In genomic region chr13:15759633-15760441, GRCm38 (mm10) we compare ENCODE assay signal across 8 mouse cellular contexts.
A peak's percentile ranks its signal among the peaks of the same experiment; 100 is the strongest.
DNase-seq lines count a peak whose midpoint lies in the region; ATAC-seq and TF ChIP-seq lines count a peak whose summit lies in the region.

No protein-coding gene starts in this region.

- H3K36me3 ChIP-seq in ES-Bruce4 (ENCODE audit: control insufficient read depth, insufficient read depth, low read length, poor library complexity, severe bottlenecking), result no peaks in the 10 kb centered on the region
- no peaks in the 10 kb centered on the region for H3K36me3 ChIP-seq in hindbrain, embryonic 10.5 days
- no peaks in the 10 kb centered on the region for H3K36me3 ChIP-seq in megakaryocyte, embryonic 14.5 days (replicated peaks; ENCODE audit: low read length)

- 13% methylated on average over 10 of the region's 10 CpGs for WGBS in hindbrain, embryonic 10.5 days

- intact Hi-C loops in left cerebral cortex, postnatal 36 days (cut with DNase I), result loop anchor here (1.0 kb wide), 1 partner anchor 1090 kb away; no protein-coding TSS in a partner anchor

- peak overlapping the region; percentile 55 for H3K4me3 ChIP-seq in ES-Bruce4 (ENCODE audit: low read depth, low read length)
- H3K4me3 ChIP-seq in hindbrain, embryonic 10.5 days, result peak overlapping the region; percentile 53
- peak overlapping the region; percentile 89 for H3K4me3 ChIP-seq in megakaryocyte, embryonic 14.5 days (replicated peaks)

- H3K9ac ChIP-seq in ES-Bruce4 (ENCODE audit: low read depth, poor library complexity, severe bottlenecking), result no peak overlapping the region

- no peaks in the 10 kb centered on the region for H3K4me1 ChIP-seq in ES-Bruce4 (ENCODE audit: control insufficient read depth, insufficient read depth, low read length)
- peaks cover 19% of the 10 kb centered on the region for H3K4me1 ChIP-seq in hindbrain, embryonic 10.5 days (replicated peaks)
- H3K4me1 ChIP-seq in megakaryocyte, embryonic 14.5 days, result peaks cover 16% of the 10 kb centered on the region

- TF ChIP-seq CTCF in ES-Bruce4 (IDR thresholded peaks at IDR 0.05; ENCODE audit: low read depth, low read length), result no peak

- TF ChIP-seq POLR2A in ES-Bruce4 (IDR thresholded peaks at IDR 0.05; ENCODE audit: insufficient read depth, low read length), result no peak

- DNase-seq in cerebellum, postnatal 4 days (ENCODE audit: low spot score in 2 of 2), result no peak
- DNase-seq in hindbrain, embryonic 10.5 days (ENCODE audit: low spot score), result no peak
- no peak for DNase-seq in B cell, adult 2 months
- no peak for DNase-seq in left cerebral cortex, postnatal 36 days (ENCODE audit: low spot score in 2 of 2)
- DNase-seq in natural killer cell, adult 2 months (ENCODE audit: low spot score in 2 of 2), result no peak

- ATAC-seq in cerebellum, adult (ENCODE audit: insufficient number of reproducible peaks, low FRiP score, low TSS enrichment), result peak; percentile 59

- H3K27me3 ChIP-seq in ES-Bruce4 (ENCODE audit: control insufficient read depth, insufficient read depth, low read length, poor library complexity, severe bottlenecking), result no peaks in the 10 kb centered on the region
- H3K27me3 ChIP-seq in hindbrain, embryonic 10.5 days (ENCODE audit: insufficient read depth, poor library complexity, severe bottlenecking), result peaks cover 5% of the 10 kb centered on the region; the same call in 1 of the 2 replicates
- H3K27me3 ChIP-seq in megakaryocyte, embryonic 14.5 days (replicated peaks), result peaks cover 6% of the 10 kb centered on the region

- H3K9me3 ChIP-seq in ES-Bruce4 (replicated peaks; ENCODE audit: control insufficient read depth, insufficient read depth, low read length, poor library complexity, severe bottlenecking), result no peaks in the 10 kb centered on the region
- H3K9me3 ChIP-seq in hindbrain, embryonic 10.5 days, result no peaks in the 10 kb centered on the region
- H3K9me3 ChIP-seq in megakaryocyte, embryonic 14.5 days, result no peaks in the 10 kb centered on the region

- no peak for TF ChIP-seq EP300 in ES-Bruce4 (IDR thresholded peaks at IDR 0.05; ENCODE audit: insufficient read depth, low read depth, low read length)

- no peak overlapping the region for H3K27ac ChIP-seq in ES-Bruce4 (ENCODE audit: insufficient read depth, low read length)
- H3K27ac ChIP-seq in hindbrain, embryonic 10.5 days, result peak overlapping the region; percentile 87
